Mouse (Mus musculus) liver, embryonic 14.5 days (tissue): ENCODE results near the gene Adgre5. TPM values are rescaled to one million over a fixed set of nuclear protein-coding genes. Genes with fewer than 3 reads are reported as not detected.
A peak's percentile ranks its signal among the peaks of the same experiment; 100 is the strongest.

ENCODE experiments used
- ATAC-seq: fragments of 200-750 bp; cut with Nextera tagmentation; 2 replicates; pipeline ENCODE4 v1.8.0; 2017; ENCODE audit warnings: moderate number of reproducible peaks, mild to moderate bottlenecking, moderate library complexity; ENCODE audit not compliant: insufficient read depth
- DNase-seq, 3 experiments: peaks; one replicate each; pipeline ENCODE4 v3.0.0-alpha.2; 2012 to 2013; ENCODE audit warnings: low read depth in 3 of 3, low spot score in 3 of 3
- H3K27ac ChIP-seq: fragments of 300-500 bp; sonication (generic); 2 replicates; pipeline ENCODE4 v1.5.1; 2014; ENCODE audit warnings: moderate library complexity, mild to moderate bottlenecking, control low read depth, inconsistent platforms
- H3K27me3 ChIP-seq: fragments of 300-500 bp; sonication (generic); 2 replicates; pipeline ENCODE4 v1.6.1; 2014; ENCODE audit warnings: mild to moderate bottlenecking, low read length, moderate library complexity; ENCODE audit not compliant: control insufficient read depth, insufficient read depth
- H3K36me3 ChIP-seq: fragments of 300-500 bp; sonication (generic); replicated peaks from 2 replicates; pipeline ENCODE4 v1.6.1; 2014; ENCODE audit warnings: low read depth; ENCODE audit not compliant: control insufficient read depth, insufficient read depth
- H3K4me1 ChIP-seq, 2 experiments: fragments of 200-500 bp in 1 of 2; fragments of 300-500 bp in 1 of 2; sonication (generic) in 1 of 2; replicated peaks; 2 replicates each; pipeline ENCODE4 v1.6.1; 2012 to 2014; ENCODE audit warnings: antibody characterized with exemption in 1 of 2, inconsistent platforms in 1 of 2, low read length in 1 of 2; ENCODE audit not compliant: control insufficient read depth in 2 of 2, insufficient read depth in 2 of 2
- H3K4me2 ChIP-seq: fragments of 300-500 bp; sonication (generic); 2 replicates; pipeline ENCODE4 v1.6.1; 2014; ENCODE audit warnings: low read depth, mild to moderate bottlenecking, control low read depth, moderate library complexity
- H3K4me3 ChIP-seq, 2 experiments: fragments of 200-500 bp in 1 of 2; fragments of 300-500 bp in 1 of 2; sonication (generic) in 1 of 2; 2 replicates each; pipeline ENCODE4 v1.5.1; 2012 to 2014; ENCODE audit warnings: low read depth in 2 of 2, low read length in 2 of 2, mild to moderate bottlenecking in 2 of 2, control low read depth in 1 of 2, inconsistent platforms in 1 of 2, moderate library complexity in 1 of 2; ENCODE audit not compliant: insufficient read depth in 1 of 2
- H3K9ac ChIP-seq: fragments of 300-500 bp; sonication (generic); replicated peaks from 2 replicates; pipeline ENCODE4 v1.6.1; 2014; ENCODE audit warnings: mild to moderate bottlenecking, control low read depth, moderate library complexity
- H3K9me3 ChIP-seq: fragments of 300-500 bp; sonication (generic); 2 replicates; pipeline ENCODE4 v1.6.1; 2016; ENCODE audit warnings: low read length, mixed read lengths; ENCODE audit not compliant: control insufficient read depth
- CTCF ChIP-seq: IDR thresholded peaks from 2 replicates; pipeline ENCODE4 v1.5.1; 2016; ENCODE audit warnings: antibody characterized with exemption, low read depth, control low read depth
- EP300 ChIP-seq: IDR thresholded peaks from 2 replicates; pipeline ENCODE4 v1.6.1; 2016; ENCODE audit warnings: antibody characterized with exemption, low read depth
- WGBS: fragments of 180-500 bp; shearing (Covaris S2); extraction: QIAGEN DNeasy Blood & Tissue Kit; methylation state at CpG from one replicate; pipeline ENCODE4 v1.1.7; 2014; ENCODE audit not compliant: insufficient replicate concordance; 5-methylcytosine and 5-hydroxymethylcytosine counted together
- polyA plus RNA-seq, 2 experiments: library from polyadenylated mRNA; depleted of rRNA in 1 of 2; stranded (reverse) in 1 of 2; unstranded in 1 of 2; fragments of >200 nt; fragmentation: Nextera tagmentation in 1 of 2; extraction: Ambion mirVana in 1 of 2; gene quantifications; 2 replicates each; pipeline versions ENCODE4 v1.2.1 to v1.2.3; 2012 to 2014

Adgre5 gene
- polyA plus RNA-seq, 2 experiments = 8.7 to 11.3 TPM

- Histone ChIP-seq H3K4me3 (no peak overlapping the region), H3K36me3 (peaks cover 20% of the 10 kb centered on the region), H3K4me1 (peaks cover 14 to 26% of the 10 kb centered on the region in 2 experiments), H3K27me3 (no peaks in the 10 kb centered on the region), H3K4me2 (no peak overlapping the region), H3K9ac (no peak overlapping the region), H3K27ac (no peak overlapping the region), H3K9me3 (no peaks in the 10 kb centered on the region)
- DNase-seq (no peak), ATAC-seq (no peak)
- no peak for TF ChIP-seq EP300
- no peak for TF ChIP-seq CTCF
- 61% methylated on average over 11 of the region's 11 CpGs for WGBS
Measured at GRCm38 (mm10) chr8:83694369-83695160, 46.6 kb downstream of the Adgre5 start.

- ATAC-seq (no peak), DNase-seq (no peak)
- H3K4me3 ChIP-seq = no peak overlapping the region
- 33% methylated on average over 10 of the region's 10 CpGs for WGBS
- no peak overlapping the region for H3K9ac ChIP-seq
- no peaks in the 10 kb centered on the region for H3K27me3 ChIP-seq
- TF ChIP-seq CTCF (no peak), EP300 (no peak)
- no peaks in the 10 kb centered on the region for H3K9me3 ChIP-seq
- peaks cover 11 to 22% of the 10 kb centered on the region in 2 experiments for H3K4me1 ChIP-seq
- peaks cover 20% of the 10 kb centered on the region for H3K36me3 ChIP-seq
- H3K27ac ChIP-seq = no peak overlapping the region
- peak overlapping the region; percentile 22; the same call in 1 of the 2 replicates for H3K4me2 ChIP-seq
Measured at GRCm38 (mm10) chr8:83693609-83694236, 47.4 kb downstream of the Adgre5 start.

GRCm38 (mm10) chr8:83689264-83689663, 51.9 kb downstream of the Adgre5 start:
- H3K4me2 ChIP-seq = no peak overlapping the region
- no peaks in the 10 kb centered on the region for H3K27me3 ChIP-seq
- no peak overlapping the region for H3K4me3 ChIP-seq
- H3K36me3 ChIP-seq = peaks cover 20% of the 10 kb centered on the region
- DNase-seq = no peak
- H3K4me1 ChIP-seq = peaks cover 3 to 6% of the 10 kb centered on the region in 2 experiments; a peak in 3 of 4 replicates
- no peak overlapping the region for H3K9ac ChIP-seq
- no peak overlapping the region for H3K27ac ChIP-seq
- 78% methylated on average over 6 of the region's 6 CpGs for WGBS
- ATAC-seq = no peak
- no peaks in the 10 kb centered on the region for H3K9me3 ChIP-seq
- TF ChIP-seq CTCF (no peak), EP300 (no peak)

- Histone ChIP-seq H3K4me2 (no peak overlapping the region), H3K36me3 (no peaks in the 10 kb centered on the region), H3K4me3 (no peak overlapping the region), H3K27me3 (no peaks in the 10 kb centered on the region), H3K9me3 (no peaks in the 10 kb centered on the region), H3K9ac (no peak overlapping the region), H3K4me1 (peaks cover 0 to 4% of the 10 kb centered on the region in 2 experiments; a peak in 2 of 4 replicates), H3K27ac (no peak overlapping the region)
- 78% methylated on average over 9 of the region's 9 CpGs for WGBS
- no peak for TF ChIP-seq EP300
- no peak for TF ChIP-seq CTCF
- no peak for ATAC-seq
- DNase-seq = no peak
Measured at GRCm38 (mm10) chr8:83684517-83684916, 56.6 kb downstream of the Adgre5 start.

GRCm38 (mm10) chr8:83681099-83681498, 60.0 kb downstream of the Adgre5 start:
- Histone ChIP-seq H3K4me2 (no peak overlapping the region), H3K9me3 (no peaks in the 10 kb centered on the region), H3K36me3 (no peaks in the 10 kb centered on the region), H3K27ac (no peak overlapping the region), H3K27me3 (no peaks in the 10 kb centered on the region), H3K9ac (no peak overlapping the region), H3K4me1 (peaks cover 0 to 4% of the 10 kb centered on the region in 2 experiments; a peak in 2 of 4 replicates), H3K4me3 (no peak overlapping the region)
- DNase-seq (no peak), ATAC-seq (no peak)
- WGBS = 53% methylated on average over 6 of the region's 6 CpGs
- no peak for TF ChIP-seq EP300
- TF ChIP-seq CTCF = no peak
